Mouse (Mus musculus) ES-CJ7 (cell line): Measurements from ENCODE around the gene Pi4k2a.

Experiments used
- DNase-seq: peaks from one replicate; pipeline ENCODE4 v3.0.0; 2011; ENCODE audit warnings: low read depth, low spot score

Gene Pi4k2a

GRCm38 (mm10) chr19:42131101-42131500 lies 40.8 kb downstream of the Pi4k2a start:
- no peak for DNase-seq

GRCm38 (mm10) chr19:42135070-42135469 lies 44.8 kb downstream of the Pi4k2a start:
- DNase-seq = no peak

- peak; percentile 97 for DNase-seq
Measured at GRCm38 (mm10) chr19:42136126-42136525, 45.9 kb downstream of the Pi4k2a start.

- no peak for DNase-seq
Measured at GRCm38 (mm10) chr19:42137167-42137672, 47.0 kb downstream of the Pi4k2a start.

- DNase-seq = no peak
Measured at GRCm38 (mm10) chr19:42138517-42139285, 48.4 kb downstream of the Pi4k2a start.

GRCm38 (mm10) chr19:42139724-42140517 lies 49.7 kb downstream of the Pi4k2a start:
- no peak for DNase-seq

- peak; percentile 84 for DNase-seq
Measured at GRCm38 (mm10) chr19:42141998-42142397, 51.7 kb downstream of the Pi4k2a start.

- peak; percentile 52 for DNase-seq
Measured at GRCm38 (mm10) chr19:42142757-42143156, 52.5 kb downstream of the Pi4k2a start.

GRCm38 (mm10) chr19:42144067-42144466 lies 53.8 kb downstream of the Pi4k2a start:
- no peak for DNase-seq

- peak; percentile 90 for DNase-seq
Measured at GRCm38 (mm10) chr19:42144541-42145167, 54.4 kb downstream of the Pi4k2a start.

- DNase-seq = no peak
Measured at GRCm38 (mm10) chr19:42145210-42145609, 54.9 kb downstream of the Pi4k2a start.

- DNase-seq = no peak
Measured at GRCm38 (mm10) chr19:42145731-42146130, 55.5 kb downstream of the Pi4k2a start.

GRCm38 (mm10) chr19:42146276-42147010 lies 56.2 kb downstream of the Pi4k2a start:
- DNase-seq = no peak

GRCm38 (mm10) chr19:42147170-42147768 lies 57.0 kb downstream of the Pi4k2a start, which contains the start of gene Marveld1:
Marveld1 (plus strand) TSS chr19:42147400.
- no peak for DNase-seq

- no peak for DNase-seq
Measured at GRCm38 (mm10) chr19:42147769-42148568, 57.7 kb downstream of the Pi4k2a start.

- DNase-seq = peak; percentile 49
Measured at GRCm38 (mm10) chr19:42148569-42148860, 58.2 kb downstream of the Pi4k2a start.

GRCm38 (mm10) chr19:42151990-42152389 lies 61.7 kb downstream of the Pi4k2a start:
- DNase-seq = peak; percentile 90

GRCm38 (mm10) chr19:42157493-42158237 lies 67.4 kb downstream of the Pi4k2a start:
- no peak for DNase-seq

GRCm38 (mm10) chr19:42158246-42159017 lies 68.2 kb downstream of the Pi4k2a start:
- DNase-seq = no peak
